Mouse (Mus musculus) thymus, adult 2 months (tissue): ENCODE measurements around the gene Mpped1.

Experiments
- CTCF ChIP-seq: fragments of 200-500 bp; IDR thresholded peaks from 2 replicates; pipeline ENCODE4 v1.5.1; 2012; ENCODE audit warnings: mild to moderate bottlenecking, control low read depth, low read length, moderate library complexity, borderline replicate concordance; ENCODE audit not compliant: control insufficient read depth, poor library complexity, insufficient read depth; ENCODE audit errors: extremely low read depth
- POLR2A ChIP-seq: fragments of 200-500 bp; IDR thresholded peaks from 2 replicates; pipeline ENCODE4 v1.6.1; 2012; ENCODE audit warnings: mild to moderate bottlenecking, low read length, control low read depth, moderate library complexity; ENCODE audit not compliant: control insufficient read depth, poor library complexity, insufficient read depth; ENCODE audit errors: extremely low read depth

GRCm38 (mm10) chr15:83842915-83843789 lies 63.9 kb downstream of the Mpped1 start:
- TF ChIP-seq CTCF (no peak), POLR2A (no peak)
